Mouse (Mus musculus) lung, postnatal 0 days (tissue): Measurements from ENCODE around the gene Gcm2.

Experiments used
- CTCF ChIP-seq: IDR thresholded peaks from 2 replicates; pipeline ENCODE4 v1.5.1; 2016; ENCODE audit warnings: antibody characterized with exemption, mild to moderate bottlenecking
- EP300 ChIP-seq: IDR thresholded peaks from 2 replicates; pipeline ENCODE4 v1.6.1; 2016; ENCODE audit warnings: antibody characterized with exemption, mild to moderate bottlenecking, control low read depth

GRCm38 (mm10) chr13:41098325-41098724 lies 12.5 kb downstream of the Gcm2 start:
- TF ChIP-seq CTCF (no peak), EP300 (no peak)
